Mouse (Mus musculus) heart, postnatal 0 days (tissue): ENCODE results near the gene Rasgrp2.

ENCODE experiments used
- CTCF ChIP-seq: IDR thresholded peaks from 2 replicates; pipeline ENCODE4 v1.5.1; 2016; ENCODE audit warnings: antibody characterized with exemption, control low read depth, low read depth
- EP300 ChIP-seq: IDR thresholded peaks from 2 replicates; pipeline ENCODE4 v1.6.1; 2016; ENCODE audit warnings: antibody characterized with exemption, low read depth

DNA sequence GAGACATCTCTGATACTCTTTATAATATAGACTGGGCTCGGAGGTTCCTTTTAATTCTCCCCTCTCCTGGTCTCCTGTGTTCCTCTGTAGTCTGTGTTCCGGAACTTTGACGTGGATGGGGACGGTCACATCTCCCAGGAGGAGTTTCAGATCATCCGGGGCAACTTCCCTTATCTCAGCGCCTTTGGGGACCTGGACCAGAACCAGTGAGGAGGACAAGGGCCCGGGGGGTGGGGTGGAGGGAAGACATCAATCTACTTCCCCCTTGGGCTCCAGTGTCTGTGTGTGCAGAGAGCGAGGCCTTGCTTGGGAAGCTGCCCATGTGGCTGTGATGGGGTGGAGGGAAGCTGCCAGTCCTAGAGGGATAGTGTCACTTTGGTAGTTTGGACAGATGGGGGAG, 9.6 kb downstream of the Rasgrp2 start:
- TF ChIP-seq CTCF (no peak), EP300 (no peak)
